Mouse (Mus musculus) heart, adult 2 months (tissue): ENCODE results near the gene Trim44.

ENCODE experiments used
- CTCF ChIP-seq: fragments of 200-600 bp; IDR thresholded peaks from 2 replicates; pipeline ENCODE4 v1.8.1; 2022; ENCODE audit warnings: antibody characterized with exemption, mild to moderate bottlenecking, moderate library complexity
- EP300 ChIP-seq: fragments of 200-500 bp; IDR thresholded peaks from 2 replicates; pipeline ENCODE4 v1.6.1; 2011; ENCODE audit warnings: low read depth, low read length, control low read depth; ENCODE audit not compliant: insufficient read depth
- POLR2A ChIP-seq: fragments of 200-500 bp; IDR thresholded peaks from 2 replicates; pipeline ENCODE4 v1.6.1; 2011; ENCODE audit warnings: mild to moderate bottlenecking, low read depth, low read length, control low read depth; ENCODE audit not compliant: insufficient read depth

- TF ChIP-seq CTCF (no peak), EP300 (no peak), POLR2A (no peak)
Measured at GRCm38 (mm10) chr2:102302532-102302931, 105.1 kb downstream of the Trim44 start.
